Mouse (Mus musculus) heart, embryonic 14.5 days (tissue): ENCODE measurements at regions not wholly inside any gene's neighbourhood (a gene's known extent, or its start where the extent isn't known, plus 50 kb on each side); places are given as distances from the start of the nearest gene placed in this dataset.

ENCODE experiments used
- ATAC-seq: fragments of 200-750 bp; cut with Nextera tagmentation; 2 replicates; pipeline ENCODE4 v1.8.0; 2017; ENCODE audit warnings: low read depth, moderate TSS enrichment; ENCODE audit not compliant: insufficient number of reproducible peaks, insufficient read depth, low FRiP score
- H3K27ac ChIP-seq, 2 experiments: fragments of 200-500 bp in 1 of 2; fragments of 300-500 bp in 1 of 2; sonication (generic) in 1 of 2; replicated peaks in 1 of 2; 2 replicates each; pipeline ENCODE4 v1.5.1; 2012 to 2014; ENCODE audit warnings: low read depth in 2 of 2, low read length in 2 of 2, control low read depth in 1 of 2, mild to moderate bottlenecking in 1 of 2, mixed read lengths in 1 of 2; ENCODE audit not compliant: control insufficient read depth in 1 of 2, insufficient read depth in 1 of 2
- H3K27me3 ChIP-seq: fragments of 300-500 bp; sonication (generic); 2 replicates; pipeline ENCODE4 v1.6.1; 2014; ENCODE audit warnings: mild to moderate bottlenecking, low read length, control low read depth; ENCODE audit not compliant: control insufficient read depth, insufficient read depth
- H3K36me3 ChIP-seq: fragments of 300-500 bp; sonication (generic); 2 replicates; pipeline ENCODE4 v1.6.1; 2014; ENCODE audit warnings: mild to moderate bottlenecking, control low read depth, low read length, mixed read lengths; ENCODE audit not compliant: control insufficient read depth, insufficient read depth
- H3K4me1 ChIP-seq, 2 experiments: fragments of 200-500 bp in 1 of 2; fragments of 300-500 bp in 1 of 2; sonication (generic) in 1 of 2; 2 replicates each; pipeline ENCODE4 v1.6.1; 2012 to 2014; ENCODE audit warnings: low read length in 2 of 2, control low read depth in 1 of 2, mixed read lengths in 1 of 2; ENCODE audit not compliant: control insufficient read depth in 2 of 2, insufficient read depth in 2 of 2
- H3K4me2 ChIP-seq: fragments of 300-500 bp; sonication (generic); 2 replicates; pipeline ENCODE4 v1.6.1; 2014; ENCODE audit warnings: mild to moderate bottlenecking, low read length
- H3K4me3 ChIP-seq, 2 experiments: fragments of 200-500 bp in 1 of 2; fragments of 300-500 bp in 1 of 2; sonication (generic) in 1 of 2; 2 replicates each; pipeline ENCODE4 v1.5.1; 2012 to 2014; ENCODE audit warnings: low read length in 2 of 2, mild to moderate bottlenecking in 2 of 2, control low read depth in 1 of 2, low read depth in 1 of 2, moderate library complexity in 1 of 2; ENCODE audit not compliant: control insufficient read depth in 1 of 2, insufficient read depth in 1 of 2
- H3K9ac ChIP-seq: fragments of 300-500 bp; sonication (generic); 2 replicates; pipeline ENCODE4 v1.6.1; 2014; ENCODE audit warnings: mild to moderate bottlenecking, low read length
- H3K9me3 ChIP-seq: fragments of 300-500 bp; sonication (generic); 2 replicates; pipeline ENCODE4 v1.6.1; 2016; ENCODE audit warnings: low read length, control low read depth; ENCODE audit not compliant: control insufficient read depth
- WGBS: fragments of 180-500 bp; shearing (Covaris S2); extraction: QIAGEN DNeasy Blood & Tissue Kit; methylation state at CpG from one replicate; pipeline ENCODE4 v1.1.7; 2014; 5-methylcytosine and 5-hydroxymethylcytosine counted together

DNA sequence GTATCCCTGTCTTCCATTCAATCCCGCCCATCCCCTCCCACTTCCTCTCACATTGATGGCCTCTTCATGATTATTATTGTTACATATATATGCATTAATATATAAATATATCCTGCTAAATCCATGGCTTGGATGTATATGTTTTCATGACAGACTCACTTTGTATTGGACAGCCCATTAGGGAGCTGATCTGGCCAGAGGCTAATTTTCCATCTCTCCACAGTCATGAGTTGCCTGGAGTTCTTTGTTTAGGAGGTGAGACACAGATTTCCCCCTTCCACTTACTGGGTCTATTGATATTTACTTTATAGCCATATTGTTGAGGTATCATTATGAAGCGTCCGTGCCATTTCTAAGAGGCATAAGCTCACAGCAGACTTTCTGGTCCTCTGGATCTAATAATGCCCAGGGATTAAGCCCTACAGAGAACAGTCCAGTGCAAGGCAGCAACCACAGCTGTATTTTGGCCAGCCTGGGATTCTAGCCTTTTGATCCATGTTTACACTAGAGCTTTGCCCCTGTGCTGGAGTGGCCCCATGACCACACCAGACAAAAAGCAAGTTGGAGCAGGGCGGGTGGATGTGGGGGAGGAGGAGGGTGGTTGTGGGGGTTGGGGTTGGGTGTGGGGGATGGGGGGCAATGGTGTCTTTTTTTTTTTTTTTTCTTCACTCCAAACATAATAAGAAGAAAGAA lies 878.3 kb upstream of the Car8 start:
- Histone ChIP-seq H3K27me3 (no peaks in the 10 kb centered on the region), H3K9me3 (no peaks in the 10 kb centered on the region), H3K27ac (no peak overlapping the region), H3K9ac (no peak overlapping the region), H3K4me3 (no peak overlapping the region), H3K4me1 (peaks cover 7 to 8% of the 10 kb centered on the region in 2 experiments; a peak in 3 of 4 replicates), H3K4me2 (no peak overlapping the region), H3K36me3 (no peaks in the 10 kb centered on the region)
- WGBS, result 78% methylated on average over 4 of the region's 4 CpGs
- no peak for ATAC-seq

DNA sequence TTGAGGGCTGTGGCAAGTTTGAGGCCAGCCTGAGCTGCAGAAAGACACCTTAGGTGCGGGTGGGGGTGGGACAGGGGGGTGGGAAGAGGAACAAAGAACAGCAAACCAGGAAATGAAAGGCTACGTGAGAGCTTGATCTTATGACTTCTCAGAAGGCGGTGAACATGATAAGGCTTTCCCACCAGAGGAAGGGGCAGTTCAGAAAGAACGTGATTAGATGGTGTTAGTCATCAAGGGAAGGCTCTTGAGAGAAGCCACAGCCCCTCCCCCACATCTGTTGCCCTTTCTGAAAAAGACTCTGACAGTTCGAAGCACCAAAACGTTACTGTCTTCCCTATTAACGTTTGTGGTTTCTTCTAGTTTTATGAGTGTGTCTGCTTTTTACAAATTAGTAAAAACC lies 877.0 kb upstream of the Car8 start:
- ATAC-seq, result no peak
- H3K4me1 ChIP-seq, result peaks cover 7 to 8% of the 10 kb centered on the region in 2 experiments; a peak in 3 of 4 replicates
- no peaks in the 10 kb centered on the region for H3K27me3 ChIP-seq
- H3K4me2 ChIP-seq, result no peak overlapping the region
- H3K36me3 ChIP-seq, result no peaks in the 10 kb centered on the region
- H3K9ac ChIP-seq, result no peak overlapping the region
- H3K27ac ChIP-seq, result no peak overlapping the region
- H3K9me3 ChIP-seq, result no peaks in the 10 kb centered on the region
- H3K4me3 ChIP-seq, result no peak overlapping the region
- WGBS, result 8% methylated on average over 7 of the region's 7 CpGs

DNA sequence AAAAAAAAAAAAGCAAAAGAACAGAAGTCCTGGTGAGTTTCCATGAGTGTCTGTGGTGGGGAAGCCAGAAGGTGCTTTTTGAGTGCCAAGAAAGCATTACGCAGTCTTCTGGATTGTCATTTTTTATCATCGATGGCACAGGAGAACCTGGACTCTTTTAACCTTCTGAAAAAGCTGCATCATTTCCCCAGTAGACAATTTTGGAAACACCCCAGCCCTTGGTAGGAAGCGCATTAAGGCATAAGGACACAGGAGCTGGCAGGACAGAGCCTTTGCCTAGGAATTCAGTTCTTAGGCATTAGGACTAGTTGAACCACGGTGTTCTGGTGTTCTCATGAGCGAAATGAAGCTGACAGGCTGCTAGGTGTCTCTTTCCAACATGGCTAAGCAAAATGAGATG lies 875.1 kb upstream of the Car8 start:
- H3K4me2 ChIP-seq, result no peak overlapping the region
- H3K4me3 ChIP-seq, result no peak overlapping the region
- H3K4me1 ChIP-seq, result peaks cover 7 to 8% of the 10 kb centered on the region in 2 experiments; a peak in 3 of 4 replicates
- no peaks in the 10 kb centered on the region for H3K36me3 ChIP-seq
- ATAC-seq, result no peak
- H3K9me3 ChIP-seq, result no peaks in the 10 kb centered on the region
- no peak overlapping the region for H3K27ac ChIP-seq
- no peak overlapping the region for H3K9ac ChIP-seq
- 91% methylated on average over 5 of the region's 5 CpGs for WGBS
- no peaks in the 10 kb centered on the region for H3K27me3 ChIP-seq

DNA sequence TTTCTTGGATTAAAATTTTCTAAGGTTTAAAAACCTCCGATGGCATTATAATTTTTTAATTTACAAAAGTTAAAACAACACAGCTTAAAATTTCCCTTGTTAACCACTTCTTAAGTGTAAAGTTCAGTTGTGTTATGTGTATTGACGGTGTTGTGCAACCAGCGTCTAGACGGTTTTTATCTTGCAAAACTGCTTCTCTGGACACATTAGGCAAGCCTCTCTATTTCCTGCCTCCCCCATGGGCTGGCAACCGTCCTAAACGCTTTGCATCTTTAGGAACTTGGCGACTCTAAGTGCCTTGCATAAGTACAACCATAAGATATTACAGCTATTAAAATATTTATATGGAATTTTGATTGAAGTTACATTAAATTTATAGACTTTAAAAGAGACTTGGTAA lies 871.5 kb upstream of the Car8 start:
- Histone ChIP-seq H3K27me3 (no peaks in the 10 kb centered on the region), H3K4me2 (no peak overlapping the region), H3K9ac (no peak overlapping the region), H3K27ac (no peak overlapping the region), H3K4me3 (no peak overlapping the region), H3K36me3 (no peaks in the 10 kb centered on the region), H3K9me3 (no peaks in the 10 kb centered on the region), H3K4me1 (no peaks in the 10 kb centered on the region)
- ATAC-seq, result no peak
- WGBS, result 52% methylated on average over 7 of the region's 7 CpGs

DNA sequence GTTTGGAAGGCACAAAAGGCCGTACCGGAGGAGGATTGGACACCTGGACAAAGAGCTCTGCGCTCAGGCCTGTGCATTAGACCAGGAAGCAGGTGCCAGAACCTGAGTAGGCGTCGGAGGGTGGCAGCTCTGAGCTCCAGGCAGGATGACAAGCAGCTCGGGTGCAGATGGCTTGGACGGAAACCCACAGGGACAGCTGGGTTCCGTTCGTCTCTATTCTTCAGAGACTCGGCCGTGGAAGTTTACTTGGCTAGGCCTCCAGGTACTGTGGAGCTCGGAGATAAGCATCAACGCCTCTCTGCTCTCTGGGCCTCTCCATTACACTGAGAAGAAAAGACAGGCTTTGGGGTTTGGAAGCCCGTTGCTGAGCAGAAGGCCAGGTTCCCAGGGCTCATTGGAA lies 868.5 kb upstream of the Car8 start:
- Histone ChIP-seq H3K27ac (no peak overlapping the region), H3K27me3 (no peaks in the 10 kb centered on the region), H3K36me3 (no peaks in the 10 kb centered on the region), H3K4me1 (no peaks in the 10 kb centered on the region; a peak in 1 of 4 replicates), H3K9me3 (peaks cover 6% of the 10 kb centered on the region), H3K4me3 (no peak overlapping the region), H3K9ac (no peak overlapping the region), H3K4me2 (no peak overlapping the region)
- WGBS, result 74% methylated on average over 14 of the region's 14 CpGs
- ATAC-seq, result no peak

DNA sequence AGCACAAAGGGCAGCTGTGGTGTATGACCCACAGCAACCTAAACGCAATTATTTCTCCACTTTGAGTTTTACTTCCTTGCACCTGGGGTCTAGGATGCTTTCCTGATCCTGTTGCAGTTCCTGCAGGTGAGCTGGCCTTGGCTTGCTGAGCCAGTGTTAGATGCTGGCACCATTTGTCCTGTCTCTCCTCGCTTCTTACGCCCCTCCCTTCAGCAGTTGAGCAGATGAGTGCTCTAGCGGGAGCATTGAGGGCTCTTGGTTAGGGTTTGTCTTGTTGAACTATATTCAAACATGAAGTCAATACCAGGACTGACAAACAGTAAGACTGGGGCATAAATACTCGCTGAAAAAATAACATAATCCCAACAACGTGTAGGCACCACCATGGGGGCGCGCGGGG lies 867.9 kb upstream of the Car8 start:
- Histone ChIP-seq H3K4me1 (no peaks in the 10 kb centered on the region; a peak in 1 of 4 replicates), H3K9ac (no peak overlapping the region), H3K36me3 (no peaks in the 10 kb centered on the region), H3K9me3 (peaks cover 6% of the 10 kb centered on the region), H3K27ac (no peak overlapping the region), H3K4me2 (no peak overlapping the region), H3K4me3 (no peak overlapping the region), H3K27me3 (no peaks in the 10 kb centered on the region)
- no peak for ATAC-seq
- 83% methylated on average over 9 of the region's 9 CpGs for WGBS

DNA sequence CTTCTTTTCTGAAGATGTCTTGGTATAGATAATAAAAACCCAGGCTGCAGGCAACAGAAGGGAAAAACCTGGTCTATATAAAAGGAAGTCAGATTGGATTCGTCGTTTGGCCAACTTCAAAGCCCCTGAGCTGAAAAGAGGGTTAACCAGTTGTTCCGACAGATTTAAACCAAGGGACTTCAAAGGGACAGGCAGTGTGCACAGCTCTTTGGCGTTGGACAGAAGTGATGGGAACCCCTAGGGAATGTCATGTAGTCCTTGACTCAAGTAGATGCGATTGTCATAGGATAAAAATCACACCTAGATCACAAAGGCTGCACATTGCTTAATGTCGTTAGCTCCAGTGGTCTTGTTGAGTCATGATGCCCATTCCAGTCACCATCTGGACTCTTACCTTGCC lies 865.8 kb upstream of the Car8 start:
- 44% methylated on average over 6 of the region's 6 CpGs for WGBS
- Histone ChIP-seq H3K27me3 (no peaks in the 10 kb centered on the region), H3K4me1 (no peaks in the 10 kb centered on the region; a peak in 1 of 4 replicates), H3K9me3 (peaks cover 6% of the 10 kb centered on the region), H3K4me2 (no peak overlapping the region), H3K4me3 (no peak overlapping the region), H3K27ac (no peak overlapping the region), H3K36me3 (no peaks in the 10 kb centered on the region), H3K9ac (no peak overlapping the region)
- ATAC-seq, result no peak

DNA sequence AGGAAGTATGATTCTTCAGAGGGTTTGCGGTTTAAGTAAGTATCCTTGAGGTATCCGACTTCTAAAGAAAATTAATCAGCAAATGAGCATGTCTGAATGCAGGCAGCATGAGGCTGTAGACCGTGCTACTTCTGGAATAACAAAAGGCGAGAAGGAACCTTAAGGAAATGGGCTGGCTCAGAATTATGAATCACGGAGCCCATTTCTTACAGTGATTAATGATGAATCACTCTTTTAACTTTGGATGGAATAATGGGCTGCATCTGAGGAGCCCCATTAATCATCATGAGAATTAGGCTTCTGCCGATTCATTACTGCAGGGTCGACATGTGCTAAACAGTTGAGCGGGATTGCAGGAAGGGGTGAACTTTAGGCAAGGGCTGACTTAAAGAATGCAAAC lies 865.1 kb upstream of the Car8 start:
- Histone ChIP-seq H3K9ac (no peak overlapping the region), H3K4me2 (no peak overlapping the region), H3K9me3 (peaks cover 6% of the 10 kb centered on the region), H3K36me3 (no peaks in the 10 kb centered on the region), H3K27ac (no peak overlapping the region), H3K27me3 (no peaks in the 10 kb centered on the region), H3K4me1 (no peaks in the 10 kb centered on the region; a peak in 1 of 4 replicates), H3K4me3 (no peak overlapping the region)
- no peak for ATAC-seq
- 87% methylated on average over 8 of the region's 8 CpGs for WGBS
